Mouse (Mus musculus): ENCODE results near the gene Optn.
"Not testable (repeated sequence)": the region's sequence is repeated elsewhere in the genome, so short reads cannot be mapped to it uniquely, and the experiment has no call there.

The Optn gene

DNA sequence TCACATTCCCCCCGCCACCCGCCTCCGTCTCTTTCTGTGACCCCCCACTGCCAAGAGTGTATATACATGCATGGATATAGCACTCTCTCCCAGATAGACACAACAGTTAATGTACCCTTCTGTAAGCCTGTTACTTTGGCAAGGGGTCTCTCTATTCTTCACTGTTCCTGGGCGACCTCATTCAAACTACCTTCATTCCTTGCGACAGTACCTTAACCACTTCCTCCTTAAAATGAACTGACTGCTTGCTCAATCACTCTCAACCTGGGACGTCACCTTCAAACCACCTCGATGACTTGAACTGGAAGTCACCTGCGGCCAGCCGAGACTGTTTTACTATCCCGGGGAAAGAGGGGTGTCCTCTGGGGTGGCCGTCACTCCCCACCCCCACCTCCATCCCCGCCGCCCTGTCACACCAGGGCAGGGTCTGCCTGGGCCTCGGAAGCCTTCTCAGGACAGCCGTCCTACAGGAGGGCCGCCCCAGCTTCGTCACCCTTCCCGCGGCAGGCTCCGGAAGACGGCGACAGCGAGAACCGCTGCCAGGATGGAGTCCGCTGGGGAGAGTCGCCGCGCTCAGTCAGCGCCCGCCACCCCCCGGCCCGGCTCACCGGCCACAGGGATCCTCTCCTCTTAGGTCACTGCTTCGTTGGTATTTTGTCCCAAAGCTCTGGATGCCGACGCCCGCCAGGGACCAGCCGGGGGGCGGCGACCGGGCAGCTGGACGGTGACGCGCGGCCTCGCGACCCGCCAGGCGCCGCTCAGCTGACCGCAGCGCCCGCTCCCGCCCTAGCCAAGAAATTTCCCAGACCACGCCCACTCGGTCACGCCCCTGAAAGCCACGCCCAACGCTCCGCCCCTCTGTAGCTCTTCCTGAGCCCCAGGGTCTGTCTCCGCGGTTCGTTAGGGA, at the start of gene Optn:
TSS of gene Optn (minus strand) at position 753 of the 907 bp plus-strand sequence.
- peak; percentile 25 to 37 for DNase-seq

DNA sequence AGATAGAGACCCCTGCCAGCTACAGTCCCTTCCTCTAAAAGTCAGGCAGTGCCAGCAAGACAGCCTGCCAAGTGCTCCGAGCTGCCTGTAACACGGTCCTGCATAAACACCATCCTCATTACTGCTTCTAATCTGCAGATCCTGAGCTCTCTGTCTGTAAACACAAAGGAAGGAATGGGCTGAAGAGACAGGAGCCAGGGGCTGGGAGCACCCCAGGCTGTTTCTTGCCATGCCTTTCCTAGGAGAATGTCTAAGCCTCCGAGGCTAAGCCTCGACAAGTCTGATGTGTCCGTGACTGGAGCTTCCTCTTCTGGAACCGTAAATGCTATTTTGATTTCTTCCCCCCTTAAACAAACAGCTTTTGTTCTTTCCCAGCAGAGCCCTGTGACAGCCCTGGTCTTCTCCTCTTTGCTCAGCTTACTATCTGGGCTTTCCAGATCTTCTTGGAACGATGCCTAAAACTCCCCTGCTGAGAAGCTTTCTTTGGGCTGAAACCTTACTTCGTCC, 49.0 kb upstream of the Optn start:
- DNase-seq, result no peak

DNA sequence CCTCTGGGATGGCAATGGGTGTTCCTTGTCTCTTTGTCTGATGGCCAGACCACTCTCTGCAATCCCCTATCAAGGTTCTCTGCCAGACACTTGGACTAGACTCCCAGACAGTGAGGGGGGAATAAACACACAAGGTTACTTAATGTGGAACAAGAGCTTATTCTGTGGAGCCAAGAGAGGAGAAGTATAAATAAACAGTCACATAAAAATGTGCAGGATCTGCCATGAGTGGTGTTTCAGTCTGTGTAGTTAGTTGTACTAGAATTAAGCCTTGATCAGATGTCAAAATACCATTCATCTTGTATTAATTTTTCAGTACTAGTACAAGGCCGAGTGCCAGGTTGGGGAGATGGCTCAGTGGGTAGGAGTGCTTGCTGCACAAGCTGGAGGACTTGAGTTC, 39.0 kb upstream of the Optn start:
- no peak for DNase-seq

DNA sequence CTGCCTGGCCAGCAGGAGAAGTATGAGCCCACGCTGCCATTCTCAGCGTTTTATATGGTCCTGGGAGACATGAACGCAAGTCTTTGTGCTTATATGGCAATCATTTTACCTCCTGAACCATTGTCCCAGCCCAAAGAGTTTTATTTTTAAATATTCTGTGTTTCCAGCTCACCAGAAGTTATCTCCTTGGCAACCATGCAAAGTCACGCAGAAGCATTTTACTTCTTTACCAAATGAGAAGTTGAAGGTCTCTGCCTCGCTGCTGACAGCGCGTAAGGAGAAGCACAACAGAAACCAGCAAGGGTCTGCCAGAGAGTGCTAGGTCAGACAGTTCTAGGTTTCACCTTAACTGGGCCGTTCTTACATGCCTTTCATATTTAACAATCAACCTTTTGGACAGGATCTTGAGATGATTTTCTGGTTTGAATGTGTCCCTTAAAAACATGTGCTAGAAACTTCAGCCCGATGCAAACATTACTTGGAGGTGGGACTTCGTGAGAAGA, 37.9 kb upstream of the Optn start:
- DNase-seq, result no peak

DNA sequence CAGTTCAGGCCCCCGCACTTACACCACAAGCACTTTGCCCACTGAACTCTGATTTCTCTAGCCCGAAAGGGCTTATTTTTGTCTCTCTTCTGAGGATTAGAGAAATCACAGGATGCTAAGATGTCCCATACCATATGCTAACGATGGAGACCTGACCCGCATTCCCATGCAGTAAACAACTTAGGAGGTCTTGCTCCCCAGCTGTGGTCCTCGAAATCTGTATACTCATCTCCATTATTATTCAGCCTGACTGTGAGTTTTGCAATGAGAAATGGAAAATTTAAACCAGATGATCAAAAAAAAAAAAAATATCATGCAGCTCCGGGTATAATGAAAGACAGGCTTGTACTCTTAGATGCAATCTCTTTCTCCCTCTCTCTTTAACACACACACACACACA, 35.3 kb upstream of the Optn start:
- no peak for DNase-seq

DNA sequence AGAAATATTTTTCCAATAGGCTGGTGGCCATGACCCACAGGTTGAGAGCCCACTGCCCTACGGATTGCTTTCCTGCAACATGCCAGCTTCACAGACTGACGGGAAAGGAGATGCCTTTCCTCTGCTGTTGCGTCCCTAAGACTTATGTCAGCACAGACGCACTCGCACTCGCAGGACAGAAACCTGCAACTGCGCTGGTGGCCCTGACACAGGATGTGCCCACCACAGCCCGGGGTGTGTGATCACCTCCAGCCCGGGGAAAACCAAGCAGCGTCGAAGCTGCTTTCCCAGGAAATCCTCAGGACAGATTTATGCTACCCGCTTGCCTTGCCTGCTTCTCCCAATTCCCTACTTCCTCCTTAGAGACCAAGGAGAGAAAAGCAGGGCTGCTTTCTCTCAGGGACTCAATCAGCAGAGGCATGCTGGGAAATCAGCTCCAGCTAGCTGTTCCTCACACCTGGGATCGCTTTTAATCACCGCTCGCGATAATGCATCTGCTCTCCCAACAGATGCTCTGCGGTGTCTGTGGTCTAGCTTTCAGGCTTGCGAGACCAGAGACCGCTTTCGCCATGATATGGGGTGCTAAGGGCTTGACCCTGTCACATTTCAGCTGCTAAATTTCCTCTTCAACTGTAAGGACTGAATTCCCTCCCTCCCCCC, 34.1 kb upstream of the Optn start:
- no peak for DNase-seq

DNA sequence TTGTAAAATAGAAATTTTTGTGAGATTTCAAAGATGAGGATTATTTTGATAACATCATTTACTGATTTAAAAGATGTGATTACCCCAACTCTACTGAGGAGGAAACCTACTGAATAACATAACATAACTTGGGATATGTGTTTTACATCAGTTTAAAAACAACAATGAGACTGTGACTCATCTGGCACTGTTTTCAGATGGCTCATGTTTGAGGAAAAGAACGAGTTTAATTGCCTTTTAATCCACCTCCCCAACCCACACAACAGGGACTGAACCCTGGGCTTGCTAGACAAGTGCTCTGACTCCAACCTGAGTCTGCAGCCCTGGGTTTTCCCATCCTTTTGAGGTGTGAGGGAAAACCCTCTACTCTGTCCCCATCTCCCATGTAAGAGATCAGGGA, 31.5 kb upstream of the Optn start:
- DNase-seq, result no peak

DNA sequence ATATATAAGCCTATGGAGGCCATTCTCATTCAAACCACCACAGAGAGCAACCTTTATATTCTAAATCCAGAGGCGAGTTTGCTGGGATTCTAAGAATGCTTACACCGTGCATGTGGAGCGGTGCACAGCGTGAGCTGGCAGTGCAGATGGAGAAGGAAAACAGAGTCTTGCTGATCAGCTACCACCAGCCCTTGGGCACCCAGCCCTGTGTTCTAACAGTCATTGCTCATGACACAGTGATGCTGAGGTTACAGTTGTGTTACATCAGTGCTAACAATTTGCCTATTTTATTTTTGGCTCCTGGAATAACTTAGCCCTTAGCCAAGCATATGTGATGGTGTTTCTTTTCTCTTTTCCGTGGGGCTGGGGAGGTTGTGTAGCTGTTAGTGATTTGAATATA, 31.0 kb upstream of the Optn start:
- no peak for DNase-seq

DNA sequence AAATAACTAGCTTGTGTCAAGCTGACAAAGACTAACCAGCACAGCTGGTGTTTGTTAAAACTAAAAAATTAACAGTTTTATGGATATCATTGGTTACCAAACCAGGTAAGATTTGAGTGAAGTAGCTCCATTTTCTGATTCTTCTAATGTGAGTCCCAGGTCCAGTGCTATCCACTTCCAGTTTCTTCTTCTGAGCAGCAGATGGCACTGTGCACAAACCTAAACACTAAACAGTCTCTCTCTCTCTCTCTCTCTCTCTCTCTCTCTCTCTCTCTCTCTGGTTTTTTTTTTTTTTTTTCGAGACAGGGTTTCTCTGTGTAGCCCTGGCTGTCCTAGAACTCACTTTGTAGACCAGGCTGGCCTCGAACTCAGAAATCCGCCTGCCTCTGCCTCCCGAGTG, 26.5 kb upstream of the Optn start:
- DNase-seq, result not testable (repeated sequence)

DNA sequence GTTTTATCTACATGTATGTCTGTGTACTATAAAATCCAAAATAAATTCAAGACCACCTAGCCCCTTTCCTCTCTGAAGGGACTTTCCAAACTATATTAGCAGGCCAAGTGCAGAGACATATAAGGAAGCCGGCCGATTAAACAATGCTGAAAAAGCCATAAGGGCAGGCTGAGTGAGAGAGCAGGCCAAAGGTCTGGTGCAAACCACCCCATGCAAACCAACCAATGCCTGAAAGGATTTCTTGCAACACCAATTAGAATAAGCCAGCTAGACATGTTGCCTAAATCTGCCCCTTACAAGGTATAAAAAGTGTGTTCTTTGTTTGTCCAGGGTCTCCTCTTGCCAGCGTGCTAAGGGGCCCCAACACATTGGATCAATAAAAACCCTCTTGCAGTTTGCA, 23.8 kb upstream of the Optn start:
- no peak for DNase-seq

DNA sequence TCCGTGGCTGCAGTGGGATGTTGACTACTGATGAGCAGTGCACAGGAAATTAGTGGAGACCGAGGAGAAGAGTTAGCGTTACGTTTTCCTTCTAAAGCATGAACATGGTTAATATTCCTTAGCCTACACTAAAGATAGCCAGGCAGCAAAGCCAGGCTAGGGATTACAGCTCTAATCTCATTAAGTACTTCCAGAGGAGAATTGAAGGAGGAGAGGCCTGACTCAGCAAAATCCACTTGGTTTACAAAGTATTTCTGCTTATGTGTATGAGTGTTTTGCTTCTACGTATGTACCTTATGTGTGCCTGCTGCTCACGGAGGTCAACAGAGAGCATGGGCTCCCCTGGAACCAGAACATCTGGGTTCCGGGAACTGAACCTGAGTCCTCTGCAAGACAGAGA, 19.9 kb upstream of the Optn start:
- DNase-seq, result no peak

DNA sequence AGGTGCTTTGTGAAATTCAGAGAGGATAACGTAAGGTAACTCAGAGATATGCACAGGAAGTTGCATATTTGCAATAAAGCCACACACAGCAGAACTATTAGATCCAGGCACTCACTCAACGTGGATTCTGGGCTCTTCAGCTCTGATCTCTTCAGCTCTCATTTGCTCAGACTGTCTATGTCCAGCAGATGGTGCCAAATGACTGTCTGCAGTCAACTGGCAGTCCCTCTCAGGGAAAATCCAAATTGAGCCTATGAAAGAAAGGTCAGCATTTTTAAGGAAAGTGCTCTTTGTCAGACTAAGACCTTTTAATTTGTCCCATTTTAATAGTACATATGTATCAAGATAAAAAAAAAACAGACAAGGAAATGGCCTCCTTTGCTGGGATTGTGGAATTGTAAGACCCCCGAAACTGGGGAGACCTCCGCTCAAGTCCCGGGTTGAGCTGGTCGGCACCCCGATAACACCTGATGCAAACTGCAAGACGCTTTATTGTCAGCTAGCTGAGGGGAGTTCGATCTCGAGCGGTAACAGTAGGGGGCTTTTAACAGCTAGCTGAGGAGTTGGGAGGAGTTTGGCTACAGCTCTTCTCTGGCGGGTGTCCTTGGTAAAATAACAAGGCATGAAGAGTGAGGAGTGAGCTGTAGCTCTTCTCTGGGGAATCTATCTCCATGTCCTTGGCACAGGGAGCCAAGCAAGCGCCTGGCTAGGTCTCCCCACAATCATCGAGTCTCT, 16.4 kb upstream of the Optn start:
- DNase-seq, result no peak

DNA sequence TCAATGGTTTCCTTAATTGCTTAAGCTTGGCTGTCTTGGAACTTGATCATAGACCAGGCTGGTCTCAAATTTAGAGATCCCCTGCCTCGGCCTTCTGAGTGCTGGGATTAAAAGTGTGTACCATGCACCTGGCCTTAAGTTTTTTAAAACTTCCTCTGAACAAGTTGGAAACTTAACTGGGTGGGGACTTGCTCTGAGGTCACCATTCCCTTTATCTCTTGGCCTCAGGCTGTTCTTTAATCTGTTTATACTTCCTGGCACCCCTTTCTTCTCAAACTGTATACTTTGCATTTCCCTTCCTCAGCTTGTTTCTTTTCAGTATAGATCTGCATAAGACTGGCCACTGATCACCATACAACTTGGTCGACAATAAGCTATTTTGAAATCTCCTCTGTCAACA, 14.1 kb upstream of the Optn start:
- no peak for DNase-seq

DNA sequence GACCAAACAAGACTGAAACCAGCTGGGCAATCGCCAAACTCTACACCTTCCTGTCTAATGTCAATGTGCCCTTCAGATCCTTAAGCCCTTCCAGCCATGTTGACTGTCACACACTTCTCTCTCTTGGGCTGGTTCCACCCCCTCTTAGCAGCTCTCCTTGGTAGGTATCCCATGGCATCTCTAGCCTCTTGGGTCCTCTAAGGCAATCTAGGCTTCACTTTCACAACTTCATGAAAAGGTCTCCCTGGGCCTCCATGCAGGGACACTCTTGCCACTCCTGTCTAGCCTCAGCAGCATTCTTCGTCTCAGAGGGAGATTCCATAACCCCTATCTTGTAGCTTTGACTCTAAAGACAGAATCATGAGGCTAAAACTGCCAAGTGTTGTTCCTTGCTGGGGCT, 13.6 kb upstream of the Optn start:
- DNase-seq, result no peak

DNA sequence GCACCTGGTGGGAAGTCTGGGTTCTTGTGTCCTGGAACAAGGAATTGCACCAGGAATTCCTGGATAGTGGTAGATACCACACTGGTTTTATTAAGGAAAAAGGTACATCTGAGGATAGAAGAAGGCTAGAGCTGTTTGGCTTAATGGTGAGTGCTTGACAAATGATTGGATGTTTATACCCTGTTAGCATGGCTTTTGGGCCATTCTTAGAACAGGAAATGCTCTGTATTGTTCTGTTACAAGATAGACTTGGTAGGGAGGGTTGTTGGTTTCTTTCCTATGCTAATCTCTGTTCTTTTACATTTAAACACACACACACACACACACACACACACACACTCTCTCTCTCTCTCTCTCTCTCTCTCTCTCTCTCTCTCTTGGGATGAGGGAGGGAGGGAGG, 12.0 kb upstream of the Optn start:
- DNase-seq, result no peak

DNA sequence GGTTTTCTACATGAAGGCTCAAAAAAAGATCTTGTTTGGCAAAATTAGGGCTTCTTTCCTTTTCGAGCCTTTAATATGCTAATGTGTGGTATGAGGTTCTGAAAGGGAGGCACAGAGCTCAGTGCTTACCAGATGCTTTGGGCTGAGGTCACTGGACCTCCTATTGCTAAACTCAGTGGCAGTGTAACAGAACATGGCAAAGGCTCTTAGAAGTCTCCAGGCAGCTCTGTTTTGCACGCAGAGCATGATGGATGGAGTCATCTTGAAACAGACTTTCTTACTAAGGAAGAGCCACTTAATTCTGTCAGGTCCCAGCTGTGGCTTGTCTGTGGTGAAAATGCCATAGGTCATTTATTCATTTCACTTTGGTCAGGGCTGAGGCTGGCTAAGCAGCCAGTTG, 11.6 kb upstream of the Optn start:
- DNase-seq, result no peak

DNA sequence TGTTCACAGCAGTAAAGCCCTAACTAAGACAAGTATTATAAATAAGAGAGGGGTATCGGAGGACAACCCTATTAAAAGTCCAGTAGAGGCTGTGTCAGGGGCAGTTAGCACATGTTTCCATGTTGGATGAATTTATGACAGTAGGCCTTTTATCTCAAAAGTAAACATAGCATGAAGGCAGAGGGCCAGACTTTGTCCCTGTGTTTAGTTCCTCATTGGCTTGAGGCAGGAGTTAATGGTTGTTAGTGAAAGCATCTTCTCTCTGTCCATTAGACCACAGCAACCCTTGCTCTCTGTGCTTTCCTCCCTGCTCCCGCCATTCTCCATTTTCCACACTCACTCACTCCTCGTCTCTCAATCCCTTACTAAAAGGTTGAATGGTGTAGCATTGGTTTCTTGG, 9.9 kb upstream of the Optn start:
- DNase-seq, result no peak

DNA sequence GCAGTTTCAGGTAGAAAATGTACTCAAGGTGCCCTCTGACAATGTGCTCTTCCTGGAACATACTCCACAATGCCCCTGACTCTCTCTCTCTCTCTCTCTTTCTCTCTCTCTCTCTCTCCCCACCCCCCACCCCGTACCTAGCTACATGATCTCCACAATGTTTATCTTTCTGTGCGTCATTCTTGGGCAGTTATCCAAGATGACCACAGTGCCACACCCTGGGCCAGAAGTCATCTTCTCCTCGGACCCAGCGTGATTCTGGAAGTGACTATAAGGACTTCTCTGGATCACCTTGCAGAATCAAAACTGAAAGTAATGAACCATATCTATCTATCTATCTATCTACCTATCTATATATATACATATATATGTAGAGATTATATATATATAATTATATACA, 4.1 kb upstream of the Optn start:
- DNase-seq, result no peak

DNA sequence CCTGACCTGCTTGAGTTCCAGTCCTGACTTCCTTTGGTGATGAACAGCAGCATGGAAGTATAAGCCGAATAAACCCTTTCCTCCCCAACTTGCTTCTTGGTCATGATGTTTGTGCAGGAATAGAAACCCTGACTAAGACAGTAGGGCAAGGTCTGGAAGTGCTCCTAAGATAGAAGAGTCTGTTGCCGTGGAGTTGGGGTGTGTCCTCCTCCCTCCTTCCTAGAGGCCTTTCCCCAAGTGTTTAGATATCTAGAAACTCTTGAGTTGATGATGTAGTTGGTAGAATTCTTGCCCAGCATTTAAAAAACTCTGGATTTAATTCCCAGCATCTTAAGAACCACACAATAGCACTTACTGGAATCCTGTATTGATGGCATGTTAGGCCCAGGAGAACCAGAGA, 3.4 kb upstream of the Optn start:
- not testable (repeated sequence) for DNase-seq

DNA sequence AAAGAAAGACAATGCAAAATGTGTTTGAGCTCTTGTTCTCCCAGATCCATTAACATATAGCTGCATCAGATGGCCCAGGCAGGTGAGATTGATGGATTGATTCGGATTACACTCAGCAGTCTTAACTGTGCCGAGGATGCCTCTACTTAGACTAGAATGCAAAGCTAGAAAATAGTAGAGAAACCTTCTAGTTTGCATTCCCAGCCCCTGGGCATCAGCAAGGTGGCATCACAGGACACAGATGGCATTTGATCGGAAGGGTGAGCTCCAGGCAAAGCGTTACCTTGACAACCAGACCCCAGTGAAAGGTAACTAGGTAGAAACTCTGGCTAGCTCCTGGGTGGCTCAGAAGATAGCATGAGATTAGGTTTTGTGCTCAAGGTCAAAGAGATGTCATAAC, 396 bp upstream of the Optn start:
- no peak for DNase-seq

DNA sequence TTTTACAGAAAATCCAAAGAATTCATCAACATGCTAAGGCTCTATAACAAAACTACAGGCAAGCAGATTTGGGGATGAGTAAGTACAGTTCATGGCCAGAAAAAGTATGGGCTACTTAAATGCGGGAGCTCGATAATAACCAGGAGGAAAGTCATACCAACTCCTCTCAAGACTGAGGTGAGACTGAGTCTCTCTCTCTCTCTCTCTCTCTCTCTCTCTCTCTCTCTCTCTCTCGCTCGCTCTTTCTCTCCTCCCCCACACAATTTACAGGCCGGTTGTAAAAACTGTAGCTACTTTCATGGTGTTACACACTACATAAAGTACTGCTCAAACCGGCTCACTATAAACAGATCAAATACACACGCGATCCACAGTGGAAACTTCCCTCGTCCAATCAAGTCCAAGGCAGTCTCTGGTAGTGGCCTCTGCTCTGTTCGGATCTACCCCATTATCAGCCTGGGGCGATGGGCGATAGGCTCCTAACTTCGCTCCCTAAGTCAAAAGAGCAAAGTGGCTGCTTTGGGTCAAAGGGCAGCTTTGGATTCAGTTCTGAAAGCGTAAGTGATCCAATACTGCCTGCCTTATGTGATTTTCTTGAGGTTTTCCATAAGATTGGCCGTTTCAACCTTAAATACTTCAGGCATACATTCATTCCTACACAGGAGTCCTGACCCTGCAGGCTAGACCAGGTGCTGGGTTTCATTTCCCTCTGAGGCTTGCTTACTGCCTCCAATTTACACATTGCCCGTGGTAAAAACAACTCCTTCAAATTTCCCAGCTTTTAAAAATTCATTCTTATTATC, 1.2 kb downstream of the Optn start:
- DNase-seq, result no peak

DNA sequence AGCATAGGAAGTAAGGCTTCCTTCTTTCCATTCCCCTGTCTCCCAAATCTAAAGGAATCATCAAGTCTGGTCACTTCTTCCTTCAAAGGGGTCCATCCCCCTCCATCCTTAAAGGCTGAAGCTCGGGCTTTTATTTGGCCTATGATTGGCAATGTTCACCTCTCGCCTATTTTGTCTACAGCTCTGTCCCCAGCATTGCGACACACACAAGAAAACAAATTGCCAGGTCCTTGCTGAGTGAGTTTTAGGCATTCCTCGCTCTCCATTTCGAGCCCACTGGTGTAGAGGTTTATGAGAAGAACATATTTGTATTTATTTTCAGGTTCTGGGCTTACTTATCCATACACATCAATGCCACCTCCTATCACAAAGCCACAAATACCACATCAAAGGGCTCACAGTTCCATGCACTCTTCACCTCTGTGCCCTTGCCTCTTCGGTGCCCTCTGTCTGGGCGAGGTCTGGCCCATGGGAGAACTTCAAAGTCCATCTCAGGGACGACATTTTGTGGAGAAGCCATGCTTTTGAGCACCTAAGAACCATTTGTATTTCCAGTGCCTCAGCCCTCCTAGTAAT, 2.6 kb downstream of the Optn start:
- DNase-seq, result no peak
